Mouse (Mus musculus) heart, embryonic 13.5 days (tissue): ENCODE results near the gene Lypd8. TPM values are rescaled to one million over a fixed set of nuclear protein-coding genes. Genes with fewer than 3 reads are reported as not detected.

ENCODE experiments used
- ATAC-seq: fragments of 200-750 bp; cut with Nextera tagmentation; 2 replicates; pipeline ENCODE4 v1.8.0; 2017; ENCODE audit warnings: moderate TSS enrichment; ENCODE audit not compliant: insufficient number of reproducible peaks, low FRiP score, low TSS enrichment; ENCODE audit errors: extremely low read depth
- H3K27ac ChIP-seq: fragments of 300-500 bp; sonication (generic); replicated peaks from 2 replicates; pipeline ENCODE4 v1.5.1; 2015; ENCODE audit warnings: moderate library complexity, mild to moderate bottlenecking, inconsistent platforms
- H3K27me3 ChIP-seq: fragments of 300-500 bp; sonication (generic); replicated peaks from 2 replicates; pipeline ENCODE4 v1.6.1; 2015; ENCODE audit warnings: mild to moderate bottlenecking, inconsistent platforms
- H3K36me3 ChIP-seq: fragments of 300-500 bp; sonication (generic); 2 replicates; pipeline ENCODE4 v1.6.1; 2015; ENCODE audit warnings: mild to moderate bottlenecking, inconsistent platforms
- H3K4me1 ChIP-seq: fragments of 300-500 bp; sonication (generic); 2 replicates; pipeline ENCODE4 v1.6.1; 2015; ENCODE audit warnings: inconsistent platforms
- H3K4me2 ChIP-seq: fragments of 300-500 bp; sonication (generic); 2 replicates; pipeline ENCODE4 v1.6.1; 2015; ENCODE audit warnings: inconsistent platforms, mild to moderate bottlenecking, moderate library complexity
- H3K4me3 ChIP-seq: fragments of 300-500 bp; sonication (generic); 2 replicates; pipeline ENCODE4 v1.5.1; 2015; ENCODE audit warnings: moderate library complexity, mild to moderate bottlenecking, inconsistent platforms
- H3K9ac ChIP-seq: fragments of 300-500 bp; sonication (generic); 2 replicates; pipeline ENCODE4 v1.6.1; 2015; ENCODE audit warnings: inconsistent platforms, mild to moderate bottlenecking, moderate library complexity
- H3K9me3 ChIP-seq: fragments of 300-500 bp; sonication (generic); 2 replicates; pipeline ENCODE4 v1.6.1; 2016; ENCODE audit warnings: inconsistent platforms
- WGBS: fragments of 180-500 bp; shearing (Covaris S2); methylation state at CpG from one replicate; pipeline ENCODE4 v1.1.7; 2015; ENCODE audit warnings: mixed read lengths; 5-methylcytosine and 5-hydroxymethylcytosine counted together
- polyA plus RNA-seq: library from polyadenylated mRNA; unstranded; fragments of >200 nt; fragmentation: Nextera tagmentation; extraction: Ambion mirVana; gene quantifications from 2 replicates; pipeline ENCODE4 v1.2.1, GENCODE M21; 2015

Gene Lypd8
- polyA plus RNA-seq, 1 experiment from 2014 or later = not detected

DNA sequence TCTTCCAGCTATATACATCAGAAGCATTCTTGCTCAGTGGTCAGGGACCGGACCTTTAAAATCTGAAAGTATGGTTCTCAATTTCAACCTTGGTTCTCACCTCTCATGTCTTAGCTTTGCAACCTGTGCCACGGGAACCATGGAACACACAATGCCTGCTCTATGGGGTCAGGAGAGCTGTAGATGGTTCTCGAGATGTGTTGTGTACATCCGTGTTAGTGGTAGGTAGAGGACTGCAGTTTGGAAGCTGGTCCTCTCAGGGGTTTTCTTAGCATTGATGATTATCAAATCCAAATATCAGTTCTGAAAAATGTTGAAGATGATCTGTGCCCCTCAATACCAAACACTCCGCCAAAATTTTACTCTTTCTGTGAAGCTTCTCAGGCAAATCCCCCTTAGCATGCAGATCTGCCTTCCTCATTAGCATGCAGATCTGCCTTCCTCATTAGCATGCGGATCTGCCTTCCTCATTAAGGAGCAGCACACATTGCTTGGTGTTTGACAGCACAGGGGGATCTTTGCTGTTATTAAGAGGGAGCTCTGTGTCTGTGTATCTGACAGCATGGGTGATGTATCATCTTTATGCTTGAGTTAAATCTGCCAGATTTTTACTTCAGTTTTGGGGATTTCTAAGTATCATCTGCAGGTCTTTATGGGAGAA is 21.3 kb downstream of the Lypd8 start:
- ATAC-seq = no peak
- H3K4me1 ChIP-seq = 0 out of 2 replicates have a peak, but pooled peaks cover 5% of the 10 kb centered on the region
- 65% methylated on average over 6 of the region's 6 CpGs for WGBS

DNA sequence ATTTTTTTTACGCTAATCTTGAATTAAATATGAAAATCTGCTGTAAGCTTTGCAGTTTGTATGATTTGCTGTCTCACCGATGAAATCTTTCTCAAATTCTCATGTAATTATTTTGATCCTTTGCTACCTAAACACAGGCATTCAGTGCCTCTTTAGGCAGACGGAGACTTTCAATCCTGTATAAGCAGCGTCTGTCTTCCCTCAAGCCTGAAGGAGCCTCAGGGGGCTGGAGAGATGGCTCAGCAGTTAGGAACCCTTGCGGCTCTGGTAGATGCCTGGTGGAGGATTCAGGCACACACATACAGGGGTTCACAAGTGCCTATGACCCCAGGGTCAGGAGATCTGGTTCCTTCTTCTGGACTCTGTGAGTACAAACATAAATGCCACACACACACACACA is 21.8 kb downstream of the Lypd8 start:
- ATAC-seq = no peak
- Histone ChIP-seq H3K27me3 (no peaks in the 10 kb centered on the region; the same call in 1 of the 2 replicates), H3K4me2 (no peak overlapping the region), H3K36me3 (no peaks in the 10 kb centered on the region), H3K4me3 (no peak overlapping the region), H3K27ac (no peak overlapping the region), H3K9ac (no peak overlapping the region), H3K4me1 (0 out of 2 replicates have a peak, but pooled peaks cover 5% of the 10 kb centered on the region), H3K9me3 (no peaks in the 10 kb centered on the region)
- 49% methylated on average over 5 of the region's 5 CpGs for WGBS

More for the DNA sequence above, 21.3 kb downstream of the Lypd8 start:
- Histone ChIP-seq H3K4me3 (no peak overlapping the region), H3K9ac (no peak overlapping the region), H3K27ac (no peak overlapping the region), H3K9me3 (no peaks in the 10 kb centered on the region), H3K4me2 (no peak overlapping the region), H3K36me3 (no peaks in the 10 kb centered on the region), H3K27me3 (no peaks in the 10 kb centered on the region; the same call in 1 of the 2 replicates)

DNA sequence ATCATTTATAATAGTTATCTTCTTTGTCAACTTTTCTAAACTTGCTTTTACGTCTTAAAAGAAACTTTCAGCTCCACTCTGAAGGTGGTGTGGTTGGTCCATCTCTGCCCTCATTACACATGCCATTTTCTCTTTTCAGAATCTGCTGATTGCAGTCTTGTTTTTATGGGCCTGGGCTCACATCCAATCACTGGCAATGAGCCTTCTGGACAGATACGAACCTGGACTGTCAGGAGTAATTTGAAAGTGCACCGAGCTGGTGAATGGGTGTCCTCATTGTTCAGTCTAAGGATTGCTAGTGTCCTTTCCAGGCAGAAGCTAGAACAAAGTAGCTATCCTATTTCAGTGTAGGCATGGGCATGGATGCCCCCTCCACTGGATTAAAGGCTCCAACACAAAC is 29.2 kb downstream of the Lypd8 start:
- ATAC-seq = no peak
- Histone ChIP-seq H3K36me3 (no peaks in the 10 kb centered on the region), H3K4me2 (no peak overlapping the region), H3K27ac (no peak overlapping the region), H3K4me3 (no peak overlapping the region), H3K27me3 (no peaks in the 10 kb centered on the region; the same call in 1 of the 2 replicates), H3K9ac (no peak overlapping the region), H3K4me1 (no peaks in the 10 kb centered on the region), H3K9me3 (no peaks in the 10 kb centered on the region)
- 61% methylated on average over 3 of the region's 3 CpGs for WGBS

DNA sequence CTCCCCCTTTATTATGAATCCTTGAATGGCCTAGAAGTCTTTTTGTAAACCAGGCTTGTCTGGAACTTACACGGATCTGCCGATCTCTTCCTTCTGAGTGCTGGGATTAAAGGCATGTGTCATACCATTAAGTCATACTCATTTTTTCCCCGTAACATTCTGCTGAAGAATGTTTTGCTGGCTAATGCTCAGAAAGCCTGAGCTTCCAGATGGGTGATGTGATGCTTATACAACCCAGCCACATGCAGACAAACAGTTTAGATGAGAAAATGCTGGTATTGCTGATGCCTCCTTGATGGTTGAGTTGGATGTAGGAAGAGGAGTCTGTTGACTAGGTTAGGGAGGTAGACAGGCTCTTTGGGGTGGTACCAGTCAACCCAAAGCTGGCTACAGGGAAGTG is 39.5 kb downstream of the Lypd8 start:
- H3K27me3 ChIP-seq = no peaks in the 10 kb centered on the region
- no peak for ATAC-seq
- H3K9ac ChIP-seq = no peak overlapping the region
- H3K9me3 ChIP-seq = no peaks in the 10 kb centered on the region
- H3K4me3 ChIP-seq = no peak overlapping the region
- WGBS = 59% methylated on average over 3 of the region's 3 CpGs
- peaks cover 13% of the 10 kb centered on the region for H3K4me1 ChIP-seq
- H3K27ac ChIP-seq = no peak overlapping the region
- no peaks in the 10 kb centered on the region for H3K36me3 ChIP-seq
- H3K4me2 ChIP-seq = peak overlapping the region; percentile 21

DNA sequence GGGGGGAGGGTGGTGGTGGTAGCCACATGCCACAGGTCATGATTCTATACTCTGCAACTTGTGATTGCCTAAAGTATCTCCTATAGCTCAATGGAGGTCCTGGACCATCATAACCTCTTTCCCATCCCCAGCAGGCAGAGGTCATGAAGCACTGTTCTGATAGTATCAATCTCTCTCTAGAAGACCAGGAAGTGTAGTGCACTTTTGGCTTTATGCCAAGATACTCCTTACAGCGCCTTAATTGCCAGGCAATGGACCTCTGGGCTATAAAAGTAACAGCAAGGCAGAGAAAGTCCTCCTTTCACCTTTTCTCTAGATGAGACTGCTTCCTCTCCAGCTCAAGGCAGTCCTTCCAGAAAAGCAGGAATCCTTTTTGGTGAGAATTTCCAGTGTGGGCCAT is 42.0 kb downstream of the Lypd8 start, which contains the start of gene 1810065E05Rik:
1810065E05Rik (plus strand) TSS at position 297 of the 400 bp plus-strand sequence.
- H3K4me2 ChIP-seq = no peak within 1 kb of the TSS
- no peak for ATAC-seq
- WGBS = 55% methylated on average over 1 of the region's 1 CpGs

DNA sequence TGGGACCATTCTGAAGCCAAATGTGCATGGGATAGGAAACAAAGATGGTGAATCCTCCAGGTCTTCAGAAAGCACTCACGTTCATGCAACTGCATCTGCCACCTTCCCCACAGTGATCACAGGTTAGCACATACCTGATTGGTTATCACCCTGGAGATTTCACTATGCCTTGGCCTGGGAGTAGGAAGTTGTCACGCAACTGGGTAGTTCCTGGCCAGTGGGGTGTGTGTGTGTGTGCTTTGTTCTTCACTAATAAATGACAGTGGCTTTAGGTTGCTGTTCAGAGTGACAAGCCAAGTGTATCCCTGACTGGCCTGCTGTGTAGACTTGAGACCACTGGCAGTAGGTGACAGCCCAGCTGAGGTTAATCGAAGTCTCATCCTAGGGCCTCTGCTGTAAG is 53.4 kb downstream of the Lypd8 start, which contains the start of gene Gm12253:
Gm12253 (plus strand) TSS at position 301 of the 400 bp plus-strand sequence.
- H3K27me3 ChIP-seq = peaks cover 2% of the 10 kb centered on the region; the same call in 1 of the 2 replicates
- H3K27ac ChIP-seq = no peak within 1 kb of the TSS
- WGBS = 62% methylated on average over 3 of the region's 3 CpGs
- H3K9me3 ChIP-seq = no peaks in the 10 kb centered on the region
- H3K36me3 ChIP-seq = no peaks in the 10 kb centered on the region
- H3K4me3 ChIP-seq = no peak within 1 kb of the TSS
- ATAC-seq = no peak
- no peak within 1 kb of the TSS for H3K9ac ChIP-seq
- H3K4me1 ChIP-seq = no peaks in the 10 kb centered on the region
- no peak within 1 kb of the TSS for H3K4me2 ChIP-seq

More for the DNA sequence above, 42.0 kb downstream of the Lypd8 start, which contains the start of gene 1810065E05Rik:
- Histone ChIP-seq H3K9me3 (no peaks in the 10 kb centered on the region), H3K27ac (no peak within 1 kb of the TSS), H3K4me1 (peaks cover 13% of the 10 kb centered on the region), H3K27me3 (no peaks in the 10 kb centered on the region), H3K9ac (no peak within 1 kb of the TSS), H3K36me3 (no peaks in the 10 kb centered on the region), H3K4me3 (no peak within 1 kb of the TSS)

DNA sequence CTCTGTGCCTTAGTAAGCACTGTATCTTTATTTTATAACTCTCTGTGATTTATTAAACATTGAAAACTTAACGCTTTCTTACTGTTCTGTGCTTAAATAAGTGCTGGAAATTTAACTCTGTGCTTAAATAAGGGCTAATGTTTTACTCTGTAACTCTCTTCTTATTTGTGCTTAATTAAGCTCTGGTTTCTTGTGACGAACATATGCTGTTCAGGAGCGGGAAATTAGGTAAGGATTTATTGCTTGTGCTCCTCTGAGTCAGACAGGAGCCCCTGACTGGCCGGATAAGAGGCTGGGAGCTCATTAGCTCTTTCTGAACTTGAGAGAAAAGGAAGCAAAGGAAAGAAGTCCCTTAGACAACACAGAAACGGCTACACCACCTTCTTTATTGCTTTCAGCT is 59.0 kb downstream of the Lypd8 start:
- H3K9ac ChIP-seq = no peak overlapping the region
- H3K27ac ChIP-seq = no peak overlapping the region
- 53% methylated on average over 5 of the region's 5 CpGs for WGBS
- H3K9me3 ChIP-seq = no peaks in the 10 kb centered on the region
- H3K4me2 ChIP-seq = no peak overlapping the region
- H3K27me3 ChIP-seq = 0 out of 2 replicates have a peak, but pooled peaks cover 2% of the 10 kb centered on the region
- H3K4me3 ChIP-seq = no peak overlapping the region
- no peaks in the 10 kb centered on the region for H3K36me3 ChIP-seq
- ATAC-seq = no peak
- H3K4me1 ChIP-seq = no peaks in the 10 kb centered on the region

Other genes starting within 250 kb of the Lypd8 start
- gene Gemin5, start 210.5 kb upstream of the Lypd8 start, polyA plus RNA-seq = 13.5 and 13.9 TPM in 2 replicates
- 103 and 114 TPM in 2 replicates for gene Mrpl22, start 207.4 kb upstream of the Lypd8 start, polyA plus RNA-seq
- gene Igtp, start 179.5 kb upstream of the Lypd8 start, polyA plus RNA-seq = 4.4 and 5.0 TPM in 2 replicates
- 2.9 and 3.6 TPM in 2 replicates for gene Irgm2, start 179.4 kb upstream of the Lypd8 start, polyA plus RNA-seq
- gene 4930438A08Rik, start 104.2 kb upstream of the Lypd8 start, polyA plus RNA-seq = not detected in 2 replicates
- 12.4 and 15.5 TPM in 2 replicates for gene Zfp692, start 72.0 kb upstream of the Lypd8 start, polyA plus RNA-seq
- gene Zfp672, start 48.7 kb upstream of the Lypd8 start, polyA plus RNA-seq = 27.7 and 28.6 TPM in 2 replicates
- 24.0 and 25.3 TPM in 2 replicates for gene Sh3bp5l, start 48.3 kb upstream of the Lypd8 start, polyA plus RNA-seq
- gene 1810065E05Rik, start 42.1 kb downstream of the Lypd8 start, polyA plus RNA-seq = not detected in 2 replicates
- not detected in 2 replicates for gene Gm12253, start 53.5 kb downstream of the Lypd8 start, polyA plus RNA-seq
- gene Lypd9, start 73.9 kb downstream of the Lypd8 start, polyA plus RNA-seq = not detected in 2 replicates
- not detected in 2 replicates for gene Olfr30, start 83.2 kb downstream of the Lypd8 start, polyA plus RNA-seq
- not detected in 2 replicates for gene Olfr332, start 113.5 kb downstream of the Lypd8 start, polyA plus RNA-seq
- gene Olfr331, start 123.5 kb downstream of the Lypd8 start, polyA plus RNA-seq = not detected in 2 replicates
- gene Olfr330, start 155.8 kb downstream of the Lypd8 start, polyA plus RNA-seq = not detected in 2 replicates
- gene Olfr329-ps, start 167.4 kb downstream of the Lypd8 start, polyA plus RNA-seq = not detected in 2 replicates
- 0.05 and 0.07 TPM in 2 replicates for gene Olfr328, start 176.6 kb downstream of the Lypd8 start, polyA plus RNA-seq
- gene Olfr224, start 191.5 kb downstream of the Lypd8 start, polyA plus RNA-seq = not detected in 2 replicates
- gene Olfr325, start 198.7 kb downstream of the Lypd8 start, polyA plus RNA-seq = not detected in 2 replicates
- not detected in 2 replicates for gene Olfr324, start 216.1 kb downstream of the Lypd8 start, polyA plus RNA-seq
- gene 2210407C18Rik, start 237.0 kb downstream of the Lypd8 start, polyA plus RNA-seq = not detected in 2 replicates